Mouse (Mus musculus): ENCODE measurements around the gene Pdilt.

Gene Pdilt

GRCm38 (mm10) chr7:119511143-119511542 lies 12.1 kb downstream of the Pdilt start:
- no peak for DNase-seq (ENCODE audit: low read depth)

DNA sequence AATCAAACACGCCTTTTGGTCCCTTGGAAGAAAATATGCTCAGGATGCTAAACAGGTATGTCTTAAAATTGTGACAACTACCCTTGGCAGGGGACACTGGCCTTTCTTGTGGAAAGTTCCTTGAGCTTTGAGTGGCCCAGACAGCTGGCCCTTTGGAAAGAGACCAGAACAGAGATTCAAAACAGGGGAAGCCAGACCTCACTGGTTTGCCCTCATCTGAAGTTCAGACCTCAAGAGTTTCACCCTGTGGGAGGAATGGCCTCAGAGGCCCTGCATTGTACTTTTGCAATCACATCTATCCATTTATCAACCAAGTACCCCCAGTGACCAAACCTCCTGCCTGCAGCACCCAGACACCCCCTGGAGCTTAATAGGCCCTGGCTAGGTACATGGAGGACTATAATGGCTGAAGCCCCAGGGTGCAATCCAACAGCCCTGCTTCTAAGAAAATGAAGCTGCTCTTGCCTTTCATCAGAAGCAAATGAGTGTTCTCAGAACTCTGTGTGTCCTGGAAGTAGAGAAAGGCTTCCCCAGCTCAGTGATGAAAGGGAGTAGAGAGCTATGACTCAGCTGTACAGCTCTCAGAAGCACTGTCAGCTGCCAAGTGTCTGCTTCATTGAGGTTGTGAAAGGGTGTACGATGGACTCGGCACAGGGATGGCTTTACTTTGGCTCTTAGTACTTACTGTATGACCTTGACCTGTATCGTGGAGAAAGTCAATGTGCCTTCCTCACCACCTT lies 33.1 kb downstream of the Pdilt start:
- DNase-seq (ENCODE audit: low read depth) = no peak

GRCm38 (mm10) chr7:119486683-119487082 lies 36.6 kb downstream of the Pdilt start:
- DNase-seq (ENCODE audit: low read depth) = no peak

GRCm38 (mm10) chr7:119484154-119484553 lies 39.1 kb downstream of the Pdilt start:
- no peak for DNase-seq (ENCODE audit: low read depth)

- DNase-seq (ENCODE audit: low read depth) = no peak
Observed at GRCm38 (mm10) chr7:119479256-119479655, 44.0 kb downstream of the Pdilt start, which contains the start of gene Umod. Umod (minus strand) TSS chr7:119479282.

DNA sequence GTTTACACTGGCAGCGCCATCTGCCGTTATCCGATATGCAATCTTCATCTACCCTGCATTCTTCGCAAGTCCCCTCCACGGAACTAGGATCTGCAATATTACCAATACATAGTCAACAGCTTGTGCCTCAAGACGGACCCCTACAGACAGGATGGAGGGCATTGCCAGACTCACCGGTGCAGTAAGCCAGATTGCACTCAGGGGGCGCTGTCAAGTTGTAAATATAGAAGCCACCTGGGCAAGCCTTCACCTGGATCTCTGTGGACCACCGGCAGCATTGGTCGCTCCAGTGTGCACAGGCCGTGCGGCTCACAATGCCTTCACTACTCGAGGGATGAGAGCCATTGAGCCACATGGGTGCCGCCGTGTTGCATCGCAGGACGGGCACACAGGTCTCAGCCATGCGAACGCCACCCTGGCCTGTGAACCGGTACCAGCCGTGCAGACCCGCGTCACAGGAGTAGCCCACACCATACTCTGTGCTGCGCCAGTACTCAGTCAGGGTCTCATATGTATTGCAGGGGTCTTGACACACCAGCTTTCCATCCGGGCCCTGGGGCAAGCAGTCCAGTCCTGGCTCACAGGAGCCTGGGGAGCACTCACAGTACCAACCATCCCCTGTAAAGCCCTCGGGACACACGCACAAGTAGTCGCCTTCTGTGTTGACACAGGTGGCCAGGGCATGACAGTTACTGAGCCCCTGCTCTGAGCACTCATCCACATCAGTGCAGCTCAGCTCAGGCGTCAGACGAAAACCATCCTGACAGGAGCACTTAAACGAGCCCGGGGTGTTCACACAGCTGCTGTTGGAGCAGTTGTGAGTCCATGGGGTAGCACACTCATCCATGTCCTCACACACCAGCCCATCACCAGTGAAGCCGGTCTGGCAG lies 46.5 kb downstream of the Pdilt start:
- DNase-seq (ENCODE audit: low read depth) = no peak

DNA sequence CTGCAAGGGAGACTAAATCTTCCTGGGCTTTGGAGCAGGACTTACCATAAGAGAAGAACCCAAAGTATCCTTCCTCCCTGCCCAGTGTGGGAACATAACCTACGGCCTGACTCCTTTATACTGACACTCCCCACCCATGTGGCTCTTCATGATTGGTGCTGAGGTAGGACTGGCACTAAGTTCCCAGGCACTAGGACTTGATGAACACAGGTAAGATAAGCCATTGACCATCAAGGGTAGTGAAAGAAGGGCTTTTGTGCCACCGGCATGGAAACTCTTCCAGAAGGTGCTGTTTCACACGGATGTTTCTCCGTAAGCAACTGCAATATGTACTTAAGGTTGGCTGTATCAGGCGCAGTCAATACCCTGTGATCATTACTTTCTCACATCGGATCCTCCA lies 64.1 kb downstream of the Pdilt start, which contains the start of gene Gp2:
Gene Gp2, minus strand, starts transcription at position 101 of the 400 bp plus-strand sequence.
- no peak for DNase-seq (ENCODE audit: low read depth)

GRCm38 (mm10) chr7:119454192-119454591 lies 69.1 kb downstream of the Pdilt start:
- DNase-seq (ENCODE audit: low read depth) = no peak

- DNase-seq (ENCODE audit: low read depth) = no peak
Observed at GRCm38 (mm10) chr7:119443849-119444248, 79.4 kb downstream of the Pdilt start.

DNA sequence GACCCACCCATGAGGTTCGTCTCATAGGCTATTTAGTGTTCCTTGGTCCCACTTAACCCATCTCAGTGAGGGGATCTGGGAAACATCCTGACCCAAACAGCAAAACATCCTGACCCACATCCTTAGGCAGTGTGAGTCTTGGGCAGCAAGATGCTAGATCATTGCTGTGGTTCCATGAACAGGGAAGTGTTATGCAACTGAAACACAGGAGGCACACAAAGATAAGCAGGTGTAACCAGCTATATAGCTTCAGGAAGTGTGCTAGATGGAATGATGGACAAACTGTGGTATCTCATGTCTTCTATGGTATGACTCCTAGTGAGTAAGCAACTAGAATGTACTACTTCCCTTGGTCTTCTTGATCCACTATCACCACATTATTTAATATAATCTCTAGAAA lies 81.4 kb downstream of the Pdilt start:
- DNase-seq (ENCODE audit: low read depth) = no peak

Data from c-Kit-positive CD71-negative TER-119-negative erythroid progenitor cells, embryonic 14.5 days (primary cell).